Mouse (Mus musculus) left cerebral cortex, adult 18-20 months (tissue): ENCODE measurements around the gene Mettl7b. TPM values are rescaled to one million over a fixed set of nuclear protein-coding genes. Genes with fewer than 3 reads are reported as not detected.

ENCODE experiments used
- DNase-seq, 2 experiments: peaks; one replicate each; pipeline ENCODE4 v3.0.0; 2021 to 2022; ENCODE audit warnings: low spot score in 2 of 2, mixed read lengths in 1 of 2
- total RNA-seq, 2 experiments: library from RNA; stranded (reverse); gene quantifications; 2 replicates each; pipeline ENCODE4 v1.2.3; 2021

The Mettl7b gene
- total RNA-seq, 2 experiments from 2014 or later: not detected

DNA sequence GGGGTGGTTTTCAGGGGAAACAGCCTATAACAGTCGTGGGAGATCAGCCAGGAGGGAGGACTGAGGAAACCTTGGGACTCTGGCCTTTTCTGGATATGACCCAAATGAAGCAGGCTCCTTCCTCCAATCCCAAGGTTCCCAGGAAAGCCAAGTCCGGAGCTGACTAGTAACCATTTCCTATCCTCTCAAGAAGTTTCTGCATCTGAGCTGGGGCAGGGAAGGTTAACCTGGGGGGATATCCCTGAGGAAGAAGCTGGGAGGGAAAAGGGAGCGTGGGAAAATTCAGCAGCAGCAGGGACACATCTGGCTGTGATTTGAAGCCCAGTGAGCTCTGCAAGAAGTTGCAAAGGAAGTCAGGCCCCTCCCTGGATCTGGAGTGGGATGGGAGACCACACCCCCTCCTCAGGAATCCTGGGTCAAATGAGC, 40.0 kb downstream of the Mettl7b start:
- DNase-seq: no peak

DNA sequence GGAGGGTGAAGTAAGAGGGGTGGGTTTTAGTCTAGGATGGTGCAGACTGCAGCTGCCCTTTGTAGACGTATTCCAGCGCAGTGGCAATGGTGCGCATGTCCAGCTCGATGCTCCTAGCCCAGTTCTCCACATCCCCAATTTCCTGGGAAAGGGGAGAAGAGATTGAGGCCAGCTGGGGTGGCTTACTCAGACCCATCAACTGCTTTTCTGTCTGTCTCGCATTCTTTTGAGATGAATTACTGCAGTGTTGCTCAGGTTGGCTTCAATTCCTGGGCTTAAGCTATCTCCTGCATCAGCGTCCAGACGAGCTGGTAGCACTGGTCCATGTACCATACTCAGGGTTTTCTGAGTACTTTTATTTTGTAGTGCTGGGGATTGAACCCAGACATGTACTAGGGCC, 40.8 kb downstream of the Mettl7b start:
- DNase-seq: no peak

DNA sequence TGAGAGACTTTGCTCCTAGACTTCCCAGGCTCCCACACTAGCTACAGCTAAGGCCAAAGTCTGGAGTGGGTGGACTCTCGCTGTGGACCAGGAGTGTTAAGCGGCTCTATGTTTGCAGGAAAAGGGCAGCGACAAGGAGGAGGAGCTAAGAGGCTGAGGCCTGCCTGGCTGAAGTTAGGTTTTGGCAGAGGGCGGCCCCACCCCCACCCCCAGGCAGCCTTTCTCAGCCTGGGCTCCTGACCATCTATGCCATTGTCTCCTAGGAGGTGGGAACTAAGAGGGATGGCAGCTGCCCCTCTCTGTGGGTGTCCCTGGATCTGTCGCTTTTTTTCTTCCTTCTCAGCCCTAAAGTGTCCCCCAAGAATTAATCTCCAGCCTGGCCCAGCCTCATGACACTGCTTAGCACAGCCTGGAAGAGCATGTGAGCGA, 41.6 kb downstream of the Mettl7b start:
- peak in 1 of 2 experiments; percentile 31 for DNase-seq

DNA sequence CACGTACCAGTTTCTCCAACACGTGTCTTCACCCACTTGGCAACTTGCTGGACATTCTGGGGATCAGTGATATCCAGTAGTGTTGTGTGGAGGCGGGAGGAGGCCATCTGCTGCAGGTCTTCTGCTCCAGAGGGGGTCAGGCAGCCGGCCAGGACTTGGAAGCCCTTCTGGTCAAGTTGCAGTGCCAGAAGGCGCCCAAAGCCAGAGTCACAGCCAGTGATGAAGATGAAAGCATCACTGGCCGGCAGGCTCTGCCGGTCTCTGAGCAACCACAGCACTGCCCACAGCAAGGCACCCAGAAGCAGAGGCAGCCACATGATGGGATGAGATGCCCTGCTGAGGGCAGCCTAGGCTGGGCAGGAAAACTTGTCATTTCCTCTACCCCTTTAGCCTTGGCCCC, 42.5 kb downstream of the Mettl7b start:
- DNase-seq: peak in 1 of 2 experiments; percentile 50

DNA sequence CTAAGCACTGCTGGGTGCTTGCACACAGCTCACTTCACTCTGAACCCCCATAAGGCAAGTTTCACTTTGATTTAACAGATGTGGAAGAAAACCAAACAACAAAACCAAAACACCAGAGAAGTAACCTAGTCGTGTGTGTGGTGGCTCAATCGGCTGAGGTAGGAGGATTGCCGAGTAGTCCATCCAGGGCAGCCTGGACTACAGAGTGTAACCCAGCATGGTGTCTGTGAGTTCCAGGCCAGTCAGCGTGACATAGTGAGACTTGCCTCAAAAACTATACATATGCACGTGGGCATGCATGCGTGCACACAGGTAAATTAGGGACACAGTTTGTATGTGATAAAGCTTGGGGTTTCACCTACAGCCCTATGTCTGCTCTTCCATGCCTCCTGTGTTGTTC, 43.4 kb downstream of the Mettl7b start:
- DNase-seq: no peak

DNA sequence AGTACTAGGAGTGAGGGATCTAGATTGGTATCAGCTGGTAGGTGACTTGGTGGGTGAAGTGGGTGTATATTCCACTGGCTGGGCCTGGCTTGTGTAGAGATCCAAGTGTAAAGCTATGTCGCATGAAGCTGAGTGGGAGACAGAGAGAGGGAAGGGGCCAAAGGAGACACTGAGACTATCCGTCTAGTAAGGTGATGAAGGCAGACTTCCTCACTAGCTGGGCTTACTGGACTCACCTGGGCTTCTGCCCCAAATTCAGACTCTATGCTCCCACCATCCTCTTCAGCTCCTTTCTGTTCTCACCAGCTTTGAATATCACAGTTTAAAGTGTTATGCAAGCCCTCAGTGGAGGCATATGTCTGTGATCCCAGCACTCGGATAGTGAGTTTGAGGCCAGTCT, 44.1 kb downstream of the Mettl7b start:
- DNase-seq: no peak

DNA sequence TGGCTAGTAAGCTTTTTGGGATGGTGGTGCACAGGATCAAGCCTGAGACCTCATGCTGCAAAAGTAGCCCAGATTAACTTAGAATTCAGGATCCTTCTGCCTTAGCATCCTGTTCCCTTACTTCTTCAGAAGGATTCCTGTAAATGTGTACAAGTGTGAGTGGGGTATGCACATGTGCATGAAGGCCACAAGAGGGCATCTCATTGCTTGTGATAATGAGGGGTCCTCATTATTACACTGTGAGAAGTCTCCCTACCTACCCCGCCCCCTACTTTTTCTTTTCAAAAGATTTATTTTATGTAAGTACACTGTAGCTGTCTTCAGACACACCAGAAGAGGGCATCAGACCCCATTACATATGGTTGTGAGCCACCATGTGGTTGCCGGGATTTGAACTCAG, 45.2 kb downstream of the Mettl7b start:
- no peak for DNase-seq

DNA sequence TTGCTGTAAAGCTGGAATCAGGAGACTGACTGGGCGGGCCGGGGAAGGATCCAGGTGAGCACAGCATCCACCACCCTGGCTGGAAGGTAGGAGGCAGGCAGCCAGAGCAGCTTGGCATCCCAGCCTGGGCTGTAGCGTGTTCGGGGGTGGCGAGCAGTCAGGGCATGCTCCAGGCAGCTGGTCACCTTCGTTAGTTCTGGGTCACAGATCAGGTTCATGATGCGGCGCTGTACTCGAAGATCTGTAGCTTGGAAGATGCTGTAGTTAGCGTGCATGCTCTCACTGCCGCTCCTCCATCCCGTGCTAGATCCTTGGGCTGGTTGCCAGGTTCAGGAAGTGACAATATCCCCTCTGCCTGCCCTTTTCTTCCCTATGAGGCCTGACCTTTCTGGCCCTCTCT, 47.1 kb downstream of the Mettl7b start:
- no peak for DNase-seq

DNA sequence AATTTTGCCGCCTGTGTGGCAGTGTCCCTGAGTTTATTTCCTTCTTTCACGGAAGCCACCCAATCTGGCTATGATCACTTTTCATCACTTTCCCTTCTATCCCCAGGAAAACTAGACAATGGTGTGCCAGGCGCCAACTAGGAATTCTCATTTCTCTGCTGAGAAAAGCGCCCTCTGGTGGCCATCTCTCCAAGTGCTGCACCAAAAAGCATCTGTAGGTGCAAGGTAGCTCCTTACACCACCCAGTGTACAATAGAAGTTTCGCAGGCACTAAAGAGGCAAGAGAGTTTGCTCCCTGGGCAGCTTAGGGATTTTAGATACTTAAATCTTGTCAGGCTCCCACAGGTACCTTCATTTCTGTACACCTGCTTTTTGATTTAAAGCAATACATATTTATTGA, 47.6 kb downstream of the Mettl7b start:
- peak; percentile 88 to 94 for DNase-seq

DNA sequence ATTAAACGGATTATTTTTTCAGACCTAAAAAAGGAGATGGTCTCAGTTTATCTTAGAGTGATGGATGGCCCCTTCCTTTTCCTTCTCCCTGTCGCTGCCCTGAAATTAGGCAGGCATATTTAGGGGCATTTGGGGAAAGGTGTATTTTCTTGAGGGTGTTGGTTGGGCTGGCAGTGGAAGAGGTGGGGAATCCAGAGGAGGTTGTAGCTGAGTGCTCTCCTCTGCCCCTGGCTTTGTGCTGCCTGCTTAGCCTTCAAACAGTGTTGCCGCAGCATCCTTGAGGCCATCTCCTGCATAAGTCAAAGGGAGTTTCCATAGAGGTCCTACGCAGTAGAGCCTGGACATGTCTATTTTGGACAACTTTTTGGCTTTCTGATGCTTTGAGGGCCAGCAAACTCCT, 48.0 kb downstream of the Mettl7b start:
- DNase-seq: no peak

DNA sequence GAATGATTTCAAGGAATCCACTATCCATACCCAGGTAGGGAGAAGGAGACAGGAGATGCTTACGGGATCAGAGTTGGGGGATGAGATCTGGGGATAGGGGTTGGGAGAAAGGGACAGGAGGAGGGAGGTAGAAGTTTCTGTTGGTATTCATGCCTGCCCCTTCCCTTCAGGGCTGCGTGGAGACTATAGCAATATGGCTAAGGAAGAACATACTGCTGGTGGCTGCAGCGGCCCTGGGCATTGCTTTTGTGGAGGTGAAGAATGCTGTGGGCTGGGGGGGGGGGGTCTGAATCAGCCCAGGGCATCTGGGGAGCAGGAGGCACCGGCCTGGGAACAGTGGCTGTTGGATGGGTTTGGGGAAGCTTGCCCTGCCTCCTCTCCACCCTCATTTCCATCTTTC, 48.5 kb downstream of the Mettl7b start:
- no peak for DNase-seq

DNA sequence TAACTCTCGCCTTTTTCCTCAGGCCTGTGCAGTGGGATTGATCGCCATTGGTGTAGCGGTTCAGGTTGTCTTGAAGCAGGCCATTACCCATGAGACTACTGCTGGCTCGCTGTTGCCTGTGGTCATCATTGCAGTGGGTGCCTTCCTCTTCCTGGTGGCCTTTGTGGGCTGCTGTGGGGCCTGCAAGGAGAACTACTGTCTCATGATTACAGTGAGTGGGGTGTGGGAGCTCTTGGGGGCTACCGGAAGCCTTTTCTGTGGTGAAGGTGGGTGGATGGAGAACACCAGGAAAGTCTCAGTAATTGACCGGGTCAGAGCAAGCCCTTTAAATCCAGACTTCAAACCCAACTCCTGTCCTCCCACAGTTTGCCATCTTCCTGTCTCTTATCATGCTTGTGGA, 49.4 kb downstream of the Mettl7b start:
- no peak for DNase-seq

DNA sequence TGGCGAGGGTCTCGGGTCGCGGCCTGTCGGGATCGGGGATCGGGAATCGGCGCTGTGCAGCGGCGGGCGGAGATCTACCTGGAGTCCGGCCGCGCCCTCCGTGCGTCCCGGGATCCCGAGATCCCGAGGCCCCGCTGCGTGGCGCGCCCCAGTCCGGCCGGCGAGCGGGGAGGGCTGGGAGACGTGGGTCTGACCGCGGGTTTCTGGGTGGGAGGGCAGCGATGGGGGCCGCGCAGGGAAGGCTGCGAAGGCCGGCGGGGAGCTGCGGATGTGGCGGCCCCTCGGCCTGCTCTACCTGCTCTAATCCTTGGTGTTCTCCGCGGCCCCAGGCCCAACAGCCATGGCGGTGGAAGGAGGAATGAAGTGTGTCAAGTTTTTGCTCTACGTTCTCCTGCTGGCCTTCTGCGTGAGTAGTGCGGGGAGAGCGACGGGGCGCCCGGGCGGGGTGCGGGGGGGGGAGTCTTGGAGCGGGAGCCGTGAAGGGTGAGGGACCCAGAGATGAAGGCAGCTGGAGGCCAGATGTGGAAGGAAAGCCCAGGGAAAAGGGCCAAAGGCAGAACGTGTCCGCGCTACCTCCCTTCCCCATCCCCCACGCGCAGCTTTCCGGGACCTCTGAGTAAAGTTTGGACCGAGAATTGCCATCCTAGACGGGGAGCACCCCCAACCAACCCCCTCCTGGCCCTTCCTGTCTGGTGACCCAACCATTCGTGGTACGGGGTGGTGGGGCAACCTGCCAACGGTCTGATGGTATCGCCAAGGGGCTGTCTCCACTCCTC, 50.5 kb downstream of the Mettl7b start:
- no peak for DNase-seq

DNA sequence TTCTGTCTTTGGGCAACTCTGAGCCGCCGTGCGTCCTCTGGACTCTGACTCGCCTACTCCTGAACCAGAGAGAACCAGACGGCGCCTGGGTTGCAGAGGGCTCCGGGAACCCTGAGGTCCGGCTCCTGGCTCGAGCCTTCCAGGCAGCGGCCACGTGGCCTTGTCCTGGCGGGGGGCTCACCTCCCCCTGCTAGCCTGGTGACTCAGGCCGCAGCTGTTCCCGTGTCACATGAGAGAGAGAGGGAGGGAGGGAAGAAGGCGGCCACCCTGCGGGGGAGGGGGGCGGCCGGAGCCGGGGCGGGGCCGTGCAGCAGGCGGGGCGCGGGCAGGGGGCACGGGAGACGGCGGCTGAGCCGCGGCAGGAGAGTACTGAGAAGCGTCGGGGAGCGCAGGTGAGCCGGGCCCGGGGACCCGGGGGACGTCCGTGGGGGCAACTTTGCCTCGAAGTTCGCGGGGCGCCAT, 51.2 kb downstream of the Mettl7b start:
- DNase-seq: peak; percentile 52 to 54

DNA sequence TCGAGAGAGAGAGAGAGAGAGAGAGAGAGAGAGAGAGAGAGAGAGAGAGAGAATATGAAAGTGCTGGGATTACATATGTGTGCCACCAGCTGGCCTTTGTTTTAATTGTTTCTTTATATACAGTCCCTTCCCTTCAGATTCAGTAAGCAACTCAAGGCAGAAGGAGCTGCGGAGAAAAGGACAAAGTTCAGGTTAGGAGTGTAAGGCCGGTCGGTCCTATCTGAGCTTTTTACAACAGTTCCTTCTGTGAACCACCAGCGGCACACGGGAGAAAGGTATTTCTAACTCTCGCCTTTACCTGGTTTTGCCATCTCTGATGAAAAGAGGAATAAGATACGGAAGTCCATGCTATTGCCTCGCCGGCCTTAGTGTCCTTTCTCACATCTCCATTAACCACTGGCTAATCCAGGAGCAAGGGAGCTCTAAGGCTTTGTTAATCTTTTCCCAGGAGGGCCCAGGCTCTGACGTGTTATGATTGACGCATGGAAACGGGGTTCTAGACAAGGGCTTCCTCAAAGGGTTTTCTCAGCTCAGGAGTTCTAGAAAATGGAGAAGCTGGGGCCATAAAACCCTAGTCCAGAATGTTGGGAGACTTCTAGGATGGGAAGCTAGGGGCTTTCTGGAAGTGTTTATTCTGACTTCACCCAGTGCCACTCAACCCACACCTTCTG, 51.9 kb downstream of the Mettl7b start:
- DNase-seq: no peak

Other genes with a start within 250 kb of the Mettl7b start
- gene Dgka, start 216.1 kb downstream of the Mettl7b start, total RNA-seq: 1 to 10 TPM; 8.2 to 8.5 TPM
- gene Pym1, start 213.1 kb downstream of the Mettl7b start, total RNA-seq: 10 to 100 TPM; 25.0 to 25.7 TPM
- gene Mmp19, start 170.1 kb downstream of the Mettl7b start, total RNA-seq: under 1 TPM; 0.63 to 0.66 TPM
- gene Dnajc14, start 156.9 kb downstream of the Mettl7b start, total RNA-seq: 10 to 100 TPM; 64.6 to 67.0 TPM
- 1 to 10 TPM; 6.9 to 7.1 TPM for gene Tmem198b, start 156.6 kb downstream of the Mettl7b start, total RNA-seq
- 10 to 100 TPM; 39.5 to 39.6 TPM for gene Sarnp, start 143.7 kb downstream of the Mettl7b start, total RNA-seq
- gene Ormdl2, start 139.3 kb downstream of the Mettl7b start, total RNA-seq: 1 to 10 TPM; 8.0 to 8.6 TPM
- 10 to 100 TPM; 12.5 to 15.2 TPM for gene Gdf11, start 69.3 kb downstream of the Mettl7b start, total RNA-seq
- 10 to 100 TPM; 69.1 to 71.4 TPM for gene Cd63, start 60.0 kb downstream of the Mettl7b start, total RNA-seq
- gene Rdh5, start 38.1 kb downstream of the Mettl7b start, total RNA-seq: 1 to 10 TPM; 3.6 to 7.6 TPM
- gene Bloc1s1, start 37.0 kb downstream of the Mettl7b start, total RNA-seq: 10 to 100 TPM; 79.8 to 82.3 TPM
- 10 to 100 TPM; 13.5 TPM for gene Itga7, start 27.2 kb downstream of the Mettl7b start, total RNA-seq
- not detected for gene Olfr9, start 28.4 kb upstream of the Mettl7b start, total RNA-seq
- not detected for gene Olfr763, start 49.8 kb upstream of the Mettl7b start, total RNA-seq
- gene Olfr764-ps1, start 78.9 kb upstream of the Mettl7b start, total RNA-seq: not detected
- gene Olfr765, start 89.0 kb upstream of the Mettl7b start, total RNA-seq: not detected
- gene Olfr766-ps1, start 108.0 kb upstream of the Mettl7b start, total RNA-seq: not detected
- not detected for gene Olfr767, start 121.9 kb upstream of the Mettl7b start, total RNA-seq
- gene Olfr768, start 138.4 kb upstream of the Mettl7b start, total RNA-seq: not detected
- not detected for gene Olfr769, start 156.9 kb upstream of the Mettl7b start, total RNA-seq
- not detected for gene Olfr770, start 178.0 kb upstream of the Mettl7b start, total RNA-seq
- not detected for gene Olfr771, start 203.8 kb upstream of the Mettl7b start, total RNA-seq
- gene Olfr772, start 216.9 kb upstream of the Mettl7b start, total RNA-seq: not detected
- not detected for gene Olfr773, start 226.4 kb upstream of the Mettl7b start, total RNA-seq